Mouse (Mus musculus) liver, embryonic 12.5 days (tissue): ENCODE measurements at regions not wholly inside any gene's neighbourhood (a gene's known extent, or its start where the extent isn't known, plus 50 kb on each side); places are given as distances from the start of the nearest gene placed in this dataset.

Experiments used
- ATAC-seq: fragments of 200-750 bp; cut with Nextera tagmentation; 2 replicates; pipeline ENCODE4 v1.8.0; 2017; ENCODE audit warnings: moderate number of reproducible peaks, mild to moderate bottlenecking, moderate library complexity
- H3K27ac ChIP-seq: fragments of 300-500 bp; sonication (generic); 2 replicates; pipeline ENCODE4 v1.5.1; 2016; ENCODE audit warnings: mild to moderate bottlenecking
- H3K27me3 ChIP-seq: fragments of 300-500 bp; sonication (generic); replicated peaks from 2 replicates; pipeline ENCODE4 v1.6.1; 2016; ENCODE audit warnings: mild to moderate bottlenecking, moderate library complexity
- H3K36me3 ChIP-seq: fragments of 300-500 bp; sonication (generic); 2 replicates; pipeline ENCODE4 v1.6.1; 2016; ENCODE audit warnings: mild to moderate bottlenecking, moderate library complexity
- H3K4me1 ChIP-seq: fragments of 300-500 bp; sonication (generic); 2 replicates; pipeline ENCODE4 v1.6.1; 2016
- H3K4me2 ChIP-seq: fragments of 300-500 bp; sonication (generic); 2 replicates; pipeline ENCODE4 v1.6.1; 2016; ENCODE audit warnings: mild to moderate bottlenecking, moderate library complexity
- H3K4me3 ChIP-seq: fragments of 300-500 bp; sonication (generic); 2 replicates; pipeline ENCODE4 v1.5.1; 2016; ENCODE audit warnings: mild to moderate bottlenecking, moderate library complexity
- H3K9ac ChIP-seq: fragments of 300-500 bp; sonication (generic); 2 replicates; pipeline ENCODE4 v1.6.1; 2016; ENCODE audit warnings: mild to moderate bottlenecking, moderate library complexity
- H3K9me3 ChIP-seq: fragments of 300-500 bp; sonication (generic); replicated peaks from 2 replicates; pipeline ENCODE4 v1.6.1; 2016; ENCODE audit warnings: mild to moderate bottlenecking, moderate library complexity
- WGBS: fragments of 180-500 bp; shearing (Covaris S2); methylation state at CpG from one replicate; pipeline ENCODE4 v1.1.7; 2016; ENCODE audit not compliant: insufficient replicate concordance; 5-methylcytosine and 5-hydroxymethylcytosine counted together

- no peak for ATAC-seq
- Histone ChIP-seq H3K4me1 (no peaks in the 10 kb centered on the region), H3K4me3 (no peak overlapping the region), H3K27ac (no peak overlapping the region), H3K9ac (no peak overlapping the region), H3K4me2 (no peak overlapping the region), H3K27me3 (no peaks in the 10 kb centered on the region), H3K9me3 (no peaks in the 10 kb centered on the region), H3K36me3 (no peaks in the 10 kb centered on the region)
- 56% methylated on average over 4 of the region's 4 CpGs for WGBS
Measured at GRCm38 (mm10) chr7:83312172-83312571, 272.6 kb upstream of the Tmc3 start.

DNA sequence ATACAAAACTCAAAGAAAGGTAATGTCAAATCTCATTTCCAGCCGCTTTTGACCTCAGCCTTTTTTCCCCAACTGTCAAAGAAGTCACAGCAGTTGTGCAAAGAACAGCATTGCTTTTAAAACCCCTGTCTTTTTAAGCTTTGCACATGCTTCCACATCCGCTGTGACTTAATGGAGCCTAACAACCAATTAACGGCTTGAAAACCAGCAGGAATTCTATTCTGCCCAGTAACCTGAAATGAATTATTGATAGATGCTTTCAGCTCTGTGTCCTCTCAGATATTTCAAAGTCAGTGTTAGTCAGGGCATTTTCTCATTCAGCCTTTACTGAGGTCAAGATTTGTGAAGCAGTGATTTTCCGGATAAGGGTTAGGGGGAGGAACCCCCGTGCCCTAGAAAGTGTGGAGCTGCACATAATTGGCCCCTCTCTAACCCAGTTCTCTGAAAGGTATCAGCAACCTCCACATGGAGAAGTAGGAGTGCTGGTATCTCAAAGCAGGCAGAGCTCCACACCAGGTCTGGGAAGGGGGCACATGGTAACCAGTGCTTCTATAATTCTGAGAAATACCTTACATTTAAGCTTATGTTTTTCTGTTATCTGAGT is 254.8 kb upstream of the Tmc3 start:
- WGBS = 67% methylated on average over 5 of the region's 5 CpGs
- Histone ChIP-seq H3K4me3 (no peak overlapping the region), H3K9ac (no peak overlapping the region), H3K27me3 (no peaks in the 10 kb centered on the region), H3K4me2 (no peak overlapping the region), H3K4me1 (no peaks in the 10 kb centered on the region), H3K9me3 (no peaks in the 10 kb centered on the region), H3K27ac (no peak overlapping the region), H3K36me3 (no peaks in the 10 kb centered on the region)
- no peak for ATAC-seq

GRCm38 (mm10) chr7:83347103-83347754 is 237.5 kb upstream of the Tmc3 start:
- no peaks in the 10 kb centered on the region for H3K36me3 ChIP-seq
- no peak for ATAC-seq
- H3K27ac ChIP-seq = no peak overlapping the region
- no peak overlapping the region for H3K9ac ChIP-seq
- no peaks in the 10 kb centered on the region for H3K9me3 ChIP-seq
- H3K4me3 ChIP-seq = no peak overlapping the region
- H3K4me2 ChIP-seq = no peak overlapping the region
- H3K27me3 ChIP-seq = no peaks in the 10 kb centered on the region
- WGBS = 49% methylated on average over 5 of the region's 5 CpGs
- no peaks in the 10 kb centered on the region for H3K4me1 ChIP-seq

DNA sequence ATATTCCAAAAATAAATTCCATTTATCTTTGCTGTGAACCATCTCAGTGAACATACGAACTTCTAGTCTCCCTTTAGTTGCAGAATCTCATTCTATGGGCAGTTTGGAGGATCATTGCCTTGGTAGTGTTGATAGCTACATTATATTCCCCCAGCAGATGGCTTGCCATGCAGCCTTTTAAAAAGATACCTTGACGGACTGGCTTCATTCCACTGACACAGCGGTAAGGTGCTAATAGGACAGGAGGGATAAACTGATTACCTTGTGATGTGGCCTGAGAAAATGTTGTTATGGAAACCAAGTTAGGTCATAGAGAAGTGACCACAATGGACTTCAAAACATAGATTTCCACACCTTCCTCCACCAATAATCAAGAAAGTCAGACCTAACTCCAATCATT is 215.5 kb upstream of the Tmc3 start:
- no peaks in the 10 kb centered on the region for H3K36me3 ChIP-seq
- H3K27me3 ChIP-seq = no peaks in the 10 kb centered on the region
- H3K9me3 ChIP-seq = no peaks in the 10 kb centered on the region
- H3K4me2 ChIP-seq = no peak overlapping the region
- no peak for ATAC-seq
- H3K27ac ChIP-seq = no peak overlapping the region
- H3K9ac ChIP-seq = no peak overlapping the region
- H3K4me3 ChIP-seq = no peak overlapping the region
- 68% methylated on average over 3 of the region's 3 CpGs for WGBS
- H3K4me1 ChIP-seq = no peaks in the 10 kb centered on the region

DNA sequence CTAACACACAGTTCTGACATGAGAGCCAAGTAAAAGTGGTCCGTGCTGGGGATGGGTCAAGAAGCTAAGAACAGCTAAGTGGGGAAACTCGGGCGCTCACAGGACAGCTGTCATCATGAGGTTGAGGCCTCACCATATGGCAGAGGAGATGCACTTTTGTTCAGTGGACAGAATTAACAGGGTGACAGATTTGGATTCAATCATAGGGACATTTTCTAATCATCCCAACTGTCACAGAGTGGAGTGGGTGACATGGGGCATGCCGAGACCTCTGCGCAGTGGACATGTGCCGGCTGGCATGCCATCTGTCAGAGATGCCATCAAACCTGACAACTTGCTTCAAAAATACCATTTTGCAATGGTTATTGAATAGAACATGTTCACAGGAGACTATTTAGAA is 215.1 kb upstream of the Tmc3 start:
- H3K27me3 ChIP-seq = no peaks in the 10 kb centered on the region
- no peak overlapping the region for H3K4me3 ChIP-seq
- 79% methylated on average over 6 of the region's 6 CpGs for WGBS
- no peak overlapping the region for H3K9ac ChIP-seq
- no peak overlapping the region for H3K4me2 ChIP-seq
- no peak overlapping the region for H3K27ac ChIP-seq
- no peak for ATAC-seq
- no peaks in the 10 kb centered on the region for H3K36me3 ChIP-seq
- H3K9me3 ChIP-seq = no peaks in the 10 kb centered on the region
- H3K4me1 ChIP-seq = no peaks in the 10 kb centered on the region

- Histone ChIP-seq H3K27ac (no peak overlapping the region), H3K36me3 (no peaks in the 10 kb centered on the region), H3K4me2 (no peak overlapping the region), H3K4me1 (no peaks in the 10 kb centered on the region), H3K4me3 (no peak overlapping the region), H3K27me3 (no peaks in the 10 kb centered on the region), H3K9ac (no peak overlapping the region), H3K9me3 (no peaks in the 10 kb centered on the region)
- 56% methylated on average over 1 of the region's 1 CpGs for WGBS
- no peak for ATAC-seq
Measured at GRCm38 (mm10) chr7:83376826-83377225, 207.9 kb upstream of the Tmc3 start.

- no peaks in the 10 kb centered on the region for H3K27me3 ChIP-seq
- WGBS = 55% methylated on average over 7 of the region's 7 CpGs
Measured at GRCm38 (mm10) chr7:83381381-83382181, 203.1 kb upstream of the Tmc3 start.

GRCm38 (mm10) chr7:83382803-83383363 is 201.8 kb upstream of the Tmc3 start:
- Histone ChIP-seq H3K9me3 (no peaks in the 10 kb centered on the region), H3K4me3 (no peak overlapping the region), H3K9ac (no peak overlapping the region), H3K27me3 (no peaks in the 10 kb centered on the region), H3K4me2 (no peak overlapping the region), H3K27ac (no peak overlapping the region), H3K4me1 (no peaks in the 10 kb centered on the region), H3K36me3 (no peaks in the 10 kb centered on the region)
- no peak for ATAC-seq
- WGBS = 46% methylated on average over 8 of the region's 8 CpGs

More at GRCm38 (mm10) chr7:83381381-83382181, 203.1 kb upstream of the Tmc3 start:
- no peak for ATAC-seq
- H3K4me2 ChIP-seq = no peak overlapping the region
- H3K27ac ChIP-seq = no peak overlapping the region
- no peaks in the 10 kb centered on the region for H3K4me1 ChIP-seq
- H3K36me3 ChIP-seq = no peaks in the 10 kb centered on the region
- no peak overlapping the region for H3K4me3 ChIP-seq
- H3K9me3 ChIP-seq = no peaks in the 10 kb centered on the region
- H3K9ac ChIP-seq = no peak overlapping the region

GRCm38 (mm10) chr7:83391388-83391787 is 193.3 kb upstream of the Tmc3 start:
- H3K27me3 ChIP-seq = no peaks in the 10 kb centered on the region
- H3K4me3 ChIP-seq = no peak overlapping the region
- H3K9me3 ChIP-seq = no peaks in the 10 kb centered on the region
- ATAC-seq = no peak
- no peaks in the 10 kb centered on the region for H3K36me3 ChIP-seq
- no peak overlapping the region for H3K9ac ChIP-seq
- no peak overlapping the region for H3K27ac ChIP-seq
- WGBS = 72% methylated on average over 5 of the region's 5 CpGs
- H3K4me1 ChIP-seq = no peaks in the 10 kb centered on the region
- H3K4me2 ChIP-seq = no peak overlapping the region

DNA sequence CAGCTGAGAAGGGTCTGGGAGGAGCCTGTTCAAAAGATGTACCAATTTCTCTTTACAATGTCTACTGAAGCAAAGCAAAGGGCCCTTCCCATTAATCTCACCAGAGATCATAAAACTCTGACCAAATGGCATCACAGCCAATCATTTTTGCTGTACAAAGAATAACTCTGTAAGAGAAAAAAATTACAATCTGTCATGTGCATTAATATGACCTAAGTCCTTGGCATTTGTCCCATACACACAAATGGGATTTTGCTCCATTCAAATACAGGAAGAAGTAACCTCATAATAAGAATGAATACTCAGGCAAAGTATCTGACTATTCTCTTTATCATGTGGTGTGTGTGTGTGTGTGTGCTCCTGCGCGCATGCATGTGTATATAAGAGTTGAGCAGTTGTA is 192.5 kb upstream of the Tmc3 start:
- Histone ChIP-seq H3K4me3 (no peak overlapping the region), H3K9ac (no peak overlapping the region), H3K4me1 (no peaks in the 10 kb centered on the region), H3K9me3 (no peaks in the 10 kb centered on the region), H3K27me3 (no peaks in the 10 kb centered on the region), H3K4me2 (no peak overlapping the region), H3K27ac (no peak overlapping the region), H3K36me3 (no peaks in the 10 kb centered on the region)
- WGBS = 83% methylated on average over 2 of the region's 2 CpGs
- ATAC-seq = no peak

DNA sequence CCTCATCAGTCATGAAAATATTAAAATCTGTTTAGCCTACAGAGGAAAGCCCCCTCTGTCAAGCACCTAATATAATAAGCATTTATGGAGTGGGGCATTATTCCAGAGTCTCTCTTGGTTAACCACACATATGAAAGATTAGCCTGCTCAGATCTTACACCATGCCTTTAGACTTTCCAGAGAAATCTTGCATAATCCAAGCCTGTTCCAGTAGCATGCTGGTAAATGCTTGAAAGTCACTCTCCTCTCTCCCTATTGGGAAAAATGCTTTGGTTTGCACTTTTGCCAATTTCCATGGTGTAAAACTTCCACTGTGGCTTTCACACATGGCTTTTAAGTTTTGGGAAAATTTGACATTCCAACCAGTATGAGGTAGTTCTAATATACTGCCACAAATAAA is 192.1 kb upstream of the Tmc3 start:
- Histone ChIP-seq H3K4me3 (no peak overlapping the region), H3K27me3 (no peaks in the 10 kb centered on the region), H3K9me3 (no peaks in the 10 kb centered on the region), H3K27ac (no peak overlapping the region), H3K4me1 (no peaks in the 10 kb centered on the region), H3K36me3 (no peaks in the 10 kb centered on the region), H3K9ac (no peak overlapping the region), H3K4me2 (no peak overlapping the region)
- ATAC-seq = no peak

GRCm38 (mm10) chr7:83394156-83394555 is 190.6 kb upstream of the Tmc3 start:
- Histone ChIP-seq H3K9ac (no peak overlapping the region), H3K9me3 (no peaks in the 10 kb centered on the region), H3K27me3 (no peaks in the 10 kb centered on the region), H3K27ac (no peak overlapping the region), H3K4me1 (no peaks in the 10 kb centered on the region), H3K4me2 (no peak overlapping the region), H3K36me3 (no peaks in the 10 kb centered on the region), H3K4me3 (no peak overlapping the region)
- ATAC-seq = no peak
- WGBS = 41% methylated on average over 2 of the region's 2 CpGs
